Mouse (Mus musculus): ENCODE data around the gene Mecom. TPM values are rescaled to one million over a fixed set of nuclear protein-coding genes. Genes with fewer than 3 reads are reported as not detected.

Mecom gene
- polyA plus RNA-seq, 1 experiment: not detected

GRCm38 (mm10) chr3:30209131-30209530, 338.7 kb downstream of the Mecom start:
- no peaks in the 10 kb centered on the region for H3K9me3 ChIP-seq
- no peak overlapping the region for H3K4me3 ChIP-seq (replicated peaks)
- no peaks in the 10 kb centered on the region for H3K27me3 ChIP-seq (replicated peaks)
- no peak for TF ChIP-seq FLI1 (IDR thresholded peaks at IDR 0.05; ENCODE audit: low read length)
- no peak for TF ChIP-seq GATA1 (IDR thresholded peaks at IDR 0.05; ENCODE audit: borderline replicate concordance, low read length)
- H3K36me3 ChIP-seq (replicated peaks; ENCODE audit: low read length): no peaks in the 10 kb centered on the region
- H3K4me1 ChIP-seq: 0 out of 2 replicates have a peak, but pooled peaks cover 4% of the 10 kb centered on the region

GRCm38 (mm10) chr3:30207886-30208285, 339.9 kb downstream of the Mecom start:
- Histone ChIP-seq H3K27me3 (replicated peaks) (no peaks in the 10 kb centered on the region), H3K9me3 (no peaks in the 10 kb centered on the region), H3K4me1 (0 out of 2 replicates have a peak, but pooled peaks cover 4% of the 10 kb centered on the region), H3K4me3 (replicated peaks) (no peak overlapping the region), H3K36me3 (replicated peaks; ENCODE audit: low read length) (no peaks in the 10 kb centered on the region)
- no peak for TF ChIP-seq FLI1 (IDR thresholded peaks at IDR 0.05; ENCODE audit: low read length)
- TF ChIP-seq GATA1 (IDR thresholded peaks at IDR 0.05; ENCODE audit: borderline replicate concordance, low read length): no peak

GRCm38 (mm10) chr3:30207431-30207830, 340.4 kb downstream of the Mecom start:
- 0 out of 2 replicates have a peak, but pooled peaks cover 4% of the 10 kb centered on the region for H3K4me1 ChIP-seq
- no peak overlapping the region for H3K4me3 ChIP-seq (replicated peaks)
- TF ChIP-seq FLI1 (IDR thresholded peaks at IDR 0.05; ENCODE audit: low read length) (no peak), GATA1 (IDR thresholded peaks at IDR 0.05; ENCODE audit: borderline replicate concordance, low read length) (no peak)
- H3K27me3 ChIP-seq (replicated peaks): no peaks in the 10 kb centered on the region
- no peaks in the 10 kb centered on the region for H3K9me3 ChIP-seq
- H3K36me3 ChIP-seq (replicated peaks; ENCODE audit: low read length): no peaks in the 10 kb centered on the region

- Histone ChIP-seq H3K36me3 (replicated peaks; ENCODE audit: low read length) (no peaks in the 10 kb centered on the region), H3K9me3 (no peaks in the 10 kb centered on the region), H3K4me1 (0 out of 2 replicates have a peak, but pooled peaks cover 4% of the 10 kb centered on the region), H3K27me3 (replicated peaks) (no peaks in the 10 kb centered on the region), H3K4me3 (replicated peaks) (peak overlapping the region; percentile 60)
- TF ChIP-seq GATA1 (IDR thresholded peaks at IDR 0.05; ENCODE audit: borderline replicate concordance, low read length) (no peak), FLI1 (IDR thresholded peaks at IDR 0.05; ENCODE audit: low read length) (no peak)
Measured at GRCm38 (mm10) chr3:30206123-30206522, 341.7 kb downstream of the Mecom start.

- Histone ChIP-seq H3K27me3 (replicated peaks) (no peaks in the 10 kb centered on the region), H3K36me3 (replicated peaks; ENCODE audit: low read length) (no peaks in the 10 kb centered on the region), H3K4me1 (0 out of 2 replicates have a peak, but pooled peaks cover 4% of the 10 kb centered on the region), H3K4me3 (replicated peaks) (no peak overlapping the region), H3K9me3 (no peaks in the 10 kb centered on the region)
- TF ChIP-seq FLI1 (IDR thresholded peaks at IDR 0.05; ENCODE audit: low read length): no peak
- TF ChIP-seq GATA1 (IDR thresholded peaks at IDR 0.05; ENCODE audit: borderline replicate concordance, low read length): no peak
Measured at GRCm38 (mm10) chr3:30203764-30204163, 344.0 kb downstream of the Mecom start.

GRCm38 (mm10) chr3:30198854-30199253, 349.0 kb downstream of the Mecom start:
- no peaks in the 10 kb centered on the region for H3K36me3 ChIP-seq (replicated peaks; ENCODE audit: low read length)
- no peak for TF ChIP-seq FLI1 (IDR thresholded peaks at IDR 0.05; ENCODE audit: low read length)
- no peak for TF ChIP-seq GATA1 (IDR thresholded peaks at IDR 0.05; ENCODE audit: borderline replicate concordance, low read length)
- H3K27me3 ChIP-seq (replicated peaks): no peaks in the 10 kb centered on the region
- no peaks in the 10 kb centered on the region for H3K4me1 ChIP-seq
- H3K4me3 ChIP-seq (replicated peaks): no peak overlapping the region
- H3K9me3 ChIP-seq: no peaks in the 10 kb centered on the region

GRCm38 (mm10) chr3:30198227-30198626, 349.6 kb downstream of the Mecom start:
- no peaks in the 10 kb centered on the region for H3K27me3 ChIP-seq (replicated peaks)
- no peak for TF ChIP-seq FLI1 (IDR thresholded peaks at IDR 0.05; ENCODE audit: low read length)
- TF ChIP-seq GATA1 (IDR thresholded peaks at IDR 0.05; ENCODE audit: borderline replicate concordance, low read length): no peak
- H3K9me3 ChIP-seq: no peaks in the 10 kb centered on the region
- no peaks in the 10 kb centered on the region for H3K36me3 ChIP-seq (replicated peaks; ENCODE audit: low read length)
- H3K4me1 ChIP-seq: no peaks in the 10 kb centered on the region
- no peak overlapping the region for H3K4me3 ChIP-seq (replicated peaks)

- Histone ChIP-seq H3K4me1 (no peaks in the 10 kb centered on the region), H3K36me3 (replicated peaks; ENCODE audit: low read length) (no peaks in the 10 kb centered on the region), H3K4me3 (replicated peaks) (no peak overlapping the region), H3K9me3 (no peaks in the 10 kb centered on the region), H3K27me3 (replicated peaks) (no peaks in the 10 kb centered on the region)
- TF ChIP-seq FLI1 (IDR thresholded peaks at IDR 0.05; ENCODE audit: low read length): no peak
- TF ChIP-seq GATA1 (IDR thresholded peaks at IDR 0.05; ENCODE audit: borderline replicate concordance, low read length): no peak
Measured at GRCm38 (mm10) chr3:30195186-30195585, 352.6 kb downstream of the Mecom start.

GRCm38 (mm10) chr3:30192294-30193007, 355.4 kb downstream of the Mecom start:
- Histone ChIP-seq H3K36me3 (replicated peaks; ENCODE audit: low read length) (no peaks in the 10 kb centered on the region), H3K27me3 (replicated peaks) (no peaks in the 10 kb centered on the region), H3K4me3 (replicated peaks) (no peak overlapping the region), H3K9me3 (no peaks in the 10 kb centered on the region), H3K4me1 (no peaks in the 10 kb centered on the region)
- no peak for TF ChIP-seq GATA1 (IDR thresholded peaks at IDR 0.05; ENCODE audit: borderline replicate concordance, low read length)
- TF ChIP-seq FLI1 (IDR thresholded peaks at IDR 0.05; ENCODE audit: low read length): no peak

- no peak overlapping the region for H3K4me3 ChIP-seq (replicated peaks)
- no peaks in the 10 kb centered on the region for H3K9me3 ChIP-seq
- H3K27me3 ChIP-seq (replicated peaks): no peaks in the 10 kb centered on the region
- H3K4me1 ChIP-seq: no peaks in the 10 kb centered on the region
- H3K36me3 ChIP-seq (replicated peaks; ENCODE audit: low read length): no peaks in the 10 kb centered on the region
- TF ChIP-seq FLI1 (IDR thresholded peaks at IDR 0.05; ENCODE audit: low read length) (no peak), GATA1 (IDR thresholded peaks at IDR 0.05; ENCODE audit: borderline replicate concordance, low read length) (no peak)
Measured at GRCm38 (mm10) chr3:30189325-30189724, 358.5 kb downstream of the Mecom start.
